Mouse (Mus musculus): ENCODE data around the gene Tmem263.

Tmem263 gene

DNA sequence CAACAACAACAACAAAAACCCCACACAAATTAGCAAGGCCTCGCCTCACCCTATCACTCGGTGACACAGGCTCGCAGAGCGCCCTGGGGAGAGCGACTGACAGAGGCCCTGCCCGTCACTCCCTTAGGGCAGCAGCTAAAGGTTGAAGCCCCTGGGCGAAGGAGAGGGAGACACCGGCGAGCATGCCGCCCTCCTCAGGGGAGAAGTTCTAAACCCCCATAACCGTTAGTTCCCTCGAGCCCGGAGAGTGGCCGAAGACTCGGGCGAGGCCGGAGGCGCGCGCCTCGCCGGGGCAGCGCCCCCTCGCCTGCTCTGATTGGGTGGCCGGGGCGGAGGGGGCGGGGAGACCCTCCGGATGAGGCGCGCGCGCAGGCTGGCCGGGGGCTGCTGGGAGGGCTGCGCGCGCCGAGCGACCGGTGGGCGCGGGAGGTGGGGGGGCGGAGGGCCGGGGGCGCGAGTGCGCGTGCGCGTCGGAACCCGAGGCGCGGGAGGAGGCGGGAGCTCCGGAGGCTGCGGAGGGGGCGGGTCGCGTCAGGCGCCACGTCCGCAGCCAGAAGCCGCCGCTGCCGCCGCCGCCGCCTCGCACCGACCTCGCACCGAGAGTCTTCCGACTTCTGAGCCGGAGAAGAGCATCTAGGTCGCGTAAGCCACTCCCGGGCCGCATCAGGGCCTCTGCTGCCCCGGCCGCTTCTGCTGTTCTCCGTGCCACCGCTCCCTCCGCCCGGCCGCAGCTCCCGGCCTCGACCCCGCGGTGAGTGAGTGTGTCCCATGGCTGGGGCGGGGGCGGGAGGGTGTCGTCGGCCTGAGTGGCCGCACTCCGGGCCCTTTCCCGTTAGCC, at the start of gene Tmem263, which contains the start of gene Fhl4:
TSS of gene Tmem263 (plus strand) at position 381 of the 838 bp plus-strand sequence.
TSS of gene Fhl4 (minus strand) at position 249 of the 838 bp plus-strand sequence.
- in situ Hi-C loops (cut with MboI; ENCODE audit: low pct_unique_long_range_greater_than_20kb in 1 of 2, low sequenced_read_pairs in 2 of 2, unreplicated experiment in 1 of 2), result no loop called here

DNA sequence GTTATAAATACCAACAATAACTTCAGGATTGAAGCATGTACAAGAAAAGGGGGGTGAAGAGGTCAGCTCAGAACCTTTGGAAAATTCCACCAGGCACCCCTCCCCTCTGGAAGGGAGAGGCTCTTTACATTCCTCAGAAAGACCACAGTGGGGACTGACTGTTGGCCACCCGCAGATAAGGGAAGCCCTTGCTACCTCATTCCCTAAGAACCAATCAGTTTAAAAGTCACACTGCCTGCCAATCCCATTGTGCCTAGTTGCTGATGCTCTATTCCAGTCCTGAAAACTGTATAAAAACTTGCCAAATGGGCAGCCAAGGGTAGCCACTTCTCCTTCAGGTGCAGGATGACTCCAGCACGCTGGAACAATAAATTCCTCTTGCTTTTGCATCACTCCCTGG, 47.6 kb upstream of the Tmem263 start:
- in situ Hi-C loops (cut with MboI; ENCODE audit: low pct_unique_long_range_greater_than_20kb in 1 of 2, low sequenced_read_pairs in 2 of 2, unreplicated experiment in 1 of 2), result no loop called here

DNA sequence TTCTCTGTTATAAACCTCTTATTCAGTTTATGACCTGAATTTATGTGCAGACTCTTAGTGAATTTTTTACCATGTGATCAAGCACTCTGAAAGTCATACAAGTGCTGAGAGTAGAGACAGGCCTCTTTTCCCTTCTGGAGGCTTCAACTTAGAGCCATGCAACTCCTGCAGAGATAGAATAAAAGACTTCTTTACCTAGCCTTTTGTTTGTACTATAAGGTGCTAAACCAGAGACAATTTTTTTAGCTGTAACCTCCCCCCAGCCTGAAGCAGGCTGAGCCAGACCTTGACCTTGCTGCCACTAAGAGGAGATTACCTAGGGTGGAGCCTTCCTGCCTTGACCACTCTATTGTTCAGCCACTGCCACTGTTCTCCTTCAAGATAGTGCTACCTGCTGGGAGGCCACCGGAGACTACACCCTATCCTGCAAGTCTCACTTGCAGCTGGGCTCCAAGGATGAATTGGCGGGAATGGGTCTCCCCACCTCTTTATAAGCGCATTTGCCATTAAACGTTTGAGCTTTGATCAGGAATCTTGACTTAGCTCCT, 30.7 kb upstream of the Tmem263 start:
- in situ Hi-C loops (cut with MboI; ENCODE audit: low pct_unique_long_range_greater_than_20kb in 1 of 2, low sequenced_read_pairs in 2 of 2, unreplicated experiment in 1 of 2), result no loop called here

DNA sequence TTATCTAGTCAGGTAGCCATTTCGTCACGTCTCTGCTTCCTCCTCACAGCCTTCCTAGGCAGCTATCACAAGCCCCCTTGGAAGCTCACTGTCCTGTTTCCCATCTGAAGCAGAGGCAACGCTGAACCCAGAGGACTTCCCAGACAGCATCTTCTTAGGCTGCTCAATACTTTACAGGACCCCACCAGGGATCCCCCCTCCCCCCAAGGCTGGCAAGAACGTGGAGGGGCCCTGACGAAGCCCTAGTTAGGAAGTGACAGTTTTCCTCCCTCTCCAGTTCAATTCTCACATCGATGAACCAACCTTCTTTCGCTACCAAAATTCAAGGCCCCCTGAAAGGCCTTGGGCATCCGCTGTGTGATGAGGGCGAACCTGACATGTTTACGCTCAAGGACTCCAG, 586 bp upstream of the Tmem263 start:
- in situ Hi-C loops (cut with MboI; ENCODE audit: low pct_unique_long_range_greater_than_20kb in 1 of 2, low sequenced_read_pairs in 2 of 2, unreplicated experiment in 1 of 2), result no loop called here

DNA sequence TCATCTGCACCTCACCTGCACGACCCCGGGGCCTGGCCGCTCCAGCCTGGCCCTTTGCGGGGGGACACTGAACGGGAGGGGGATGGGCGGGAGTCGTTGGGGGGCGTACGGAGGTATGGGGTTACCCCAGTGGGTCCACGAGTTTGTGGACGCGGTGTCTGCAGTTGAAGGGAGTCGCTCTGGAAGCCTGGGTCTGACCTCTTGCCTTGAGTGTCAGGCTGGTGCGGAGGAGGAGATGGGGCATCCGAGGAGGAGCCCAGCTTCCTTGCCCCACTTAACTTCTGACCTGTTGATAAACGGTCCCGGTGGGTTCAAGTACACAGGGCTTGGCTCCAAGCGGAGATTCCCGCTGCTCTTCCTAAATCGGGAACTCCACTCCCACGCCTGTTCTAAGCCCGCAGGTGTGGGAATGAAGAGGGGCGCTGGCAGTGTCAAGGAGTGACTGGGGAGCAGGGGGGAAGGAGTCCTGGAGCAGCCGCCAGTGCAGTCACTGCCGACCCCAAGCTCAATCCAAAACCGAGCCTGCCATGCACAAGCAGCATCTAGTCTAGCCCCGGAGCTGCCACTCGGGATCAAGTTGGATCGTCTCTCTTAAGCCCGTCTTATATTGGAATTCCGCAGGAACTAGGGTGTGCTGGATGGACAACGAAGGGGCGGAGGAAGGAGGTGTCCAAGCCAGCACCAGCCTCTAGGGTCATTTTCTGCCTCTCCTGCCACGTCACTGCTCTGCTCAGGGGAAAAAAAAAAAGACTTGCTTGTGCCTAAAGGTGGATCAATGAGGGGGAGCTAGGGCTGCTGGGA, 858 bp downstream of the Tmem263 start:
- in situ Hi-C loops (cut with MboI; ENCODE audit: low pct_unique_long_range_greater_than_20kb in 1 of 2, low sequenced_read_pairs in 2 of 2, unreplicated experiment in 1 of 2), result no loop called here

DNA sequence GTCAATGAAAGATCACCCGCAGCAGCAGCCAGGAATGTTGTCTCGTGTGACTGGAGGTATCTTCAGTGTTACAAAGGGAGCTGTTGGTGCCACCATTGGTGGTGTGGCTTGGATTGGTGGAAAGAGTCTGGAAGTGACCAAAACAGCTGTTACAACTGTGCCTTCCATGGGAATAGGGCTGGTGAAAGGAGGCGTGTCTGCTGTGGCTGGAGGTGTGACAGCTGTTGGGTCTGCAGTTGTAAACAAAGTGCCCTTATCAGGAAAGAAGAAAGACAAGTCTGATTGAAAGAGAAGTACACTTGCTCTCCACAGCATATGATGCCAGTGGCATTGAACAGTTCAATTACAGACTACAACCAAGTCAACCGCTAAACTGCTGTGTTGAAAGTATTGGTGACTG, 12.0 kb downstream of the Tmem263 start:
- in situ Hi-C loops (cut with MboI; ENCODE audit: low pct_unique_long_range_greater_than_20kb in 1 of 2, low sequenced_read_pairs in 2 of 2, unreplicated experiment in 1 of 2), result no loop called here

DNA sequence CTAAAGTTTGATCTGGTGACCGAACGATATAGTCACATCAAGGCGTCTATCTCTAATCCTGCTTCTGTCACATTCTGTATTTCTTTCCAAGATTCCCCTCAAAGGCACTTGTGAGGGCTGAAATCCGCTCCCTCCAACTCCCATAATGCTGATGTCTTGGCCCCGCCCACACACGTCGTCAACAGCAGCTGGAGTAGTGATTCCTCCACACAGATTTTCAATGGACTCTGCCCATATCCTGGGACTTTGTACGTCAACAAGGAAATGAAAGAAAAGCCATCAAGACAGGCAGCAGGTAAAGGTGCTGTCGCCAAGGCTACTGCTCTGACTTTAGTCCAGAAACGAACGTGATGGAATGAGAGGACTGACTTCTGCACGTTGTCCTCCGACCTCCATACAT, 22.8 kb downstream of the Tmem263 start:
- in situ Hi-C loops (cut with MboI; ENCODE audit: low pct_unique_long_range_greater_than_20kb in 1 of 2, low sequenced_read_pairs in 2 of 2, unreplicated experiment in 1 of 2), result no loop called here

DNA sequence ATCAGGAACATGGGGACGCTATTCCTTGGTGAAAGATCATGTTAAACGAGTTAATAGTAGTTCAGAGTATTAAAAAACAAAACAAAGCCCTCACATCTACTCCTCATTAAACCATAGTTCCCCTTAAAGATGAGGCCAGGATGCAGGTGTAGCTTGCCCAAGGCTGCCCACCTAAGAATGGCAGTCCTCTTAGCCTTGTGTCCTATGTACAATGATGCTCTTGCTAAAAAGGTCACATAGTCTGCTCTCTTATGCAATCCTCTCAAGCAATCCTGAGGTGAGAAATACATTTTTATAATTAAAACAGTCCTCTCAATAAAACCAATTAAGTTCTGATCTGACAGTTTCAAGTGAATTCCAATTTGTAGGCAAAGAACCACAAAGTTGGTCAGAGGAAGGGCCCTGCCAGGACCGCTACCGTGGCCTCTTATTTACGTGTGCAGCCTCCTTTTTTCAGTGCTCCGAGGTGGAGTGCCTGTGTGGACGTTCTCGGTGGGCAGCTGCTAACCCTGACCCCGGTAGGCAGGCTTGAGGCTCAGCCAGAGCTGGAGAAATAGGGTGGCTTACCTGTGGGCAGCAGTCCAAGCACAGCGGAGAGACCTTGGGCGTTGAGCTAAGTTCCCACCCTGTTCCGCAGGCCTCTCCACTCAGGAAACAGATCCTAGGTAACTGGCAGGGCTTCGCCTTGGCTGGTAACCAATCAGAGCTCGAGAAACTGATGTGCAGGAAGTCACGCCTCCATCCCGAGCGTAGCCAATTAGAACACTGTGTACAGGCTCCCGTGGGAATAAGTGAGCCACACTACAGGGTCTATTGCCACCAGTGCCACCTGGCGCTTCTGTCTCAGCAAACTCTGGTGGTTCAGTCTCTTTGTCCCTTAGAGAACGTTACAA, 25.2 kb downstream of the Tmem263 start, which contains the start of gene Mterf2:
TSS of gene Mterf2 (minus strand) at position 633 of the 893 bp plus-strand sequence.
- in situ Hi-C loops (cut with MboI; ENCODE audit: low pct_unique_long_range_greater_than_20kb in 1 of 2, low sequenced_read_pairs in 2 of 2, unreplicated experiment in 1 of 2), result no loop called here

DNA sequence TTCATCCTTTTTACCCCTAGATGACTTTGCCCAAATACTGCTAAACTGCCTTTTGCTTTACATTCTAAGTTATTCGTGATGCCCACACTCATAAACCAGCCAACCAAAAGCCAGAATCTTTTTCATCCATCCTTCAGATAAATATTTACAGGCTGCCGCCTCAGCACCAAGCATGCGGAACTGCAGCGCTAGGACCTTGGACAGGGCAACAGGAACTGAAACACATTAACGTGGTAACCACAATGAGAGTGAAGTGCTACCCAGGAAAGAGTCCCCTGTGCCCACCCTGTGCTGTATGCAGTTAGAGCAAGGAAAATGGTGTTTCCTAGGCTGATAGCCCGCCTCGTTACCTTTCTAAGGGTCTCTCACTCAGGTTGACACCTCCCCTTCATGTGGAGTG, 26.0 kb downstream of the Tmem263 start:
- in situ Hi-C loops (cut with MboI; ENCODE audit: low pct_unique_long_range_greater_than_20kb in 1 of 2, low sequenced_read_pairs in 2 of 2, unreplicated experiment in 1 of 2), result no loop called here

DNA sequence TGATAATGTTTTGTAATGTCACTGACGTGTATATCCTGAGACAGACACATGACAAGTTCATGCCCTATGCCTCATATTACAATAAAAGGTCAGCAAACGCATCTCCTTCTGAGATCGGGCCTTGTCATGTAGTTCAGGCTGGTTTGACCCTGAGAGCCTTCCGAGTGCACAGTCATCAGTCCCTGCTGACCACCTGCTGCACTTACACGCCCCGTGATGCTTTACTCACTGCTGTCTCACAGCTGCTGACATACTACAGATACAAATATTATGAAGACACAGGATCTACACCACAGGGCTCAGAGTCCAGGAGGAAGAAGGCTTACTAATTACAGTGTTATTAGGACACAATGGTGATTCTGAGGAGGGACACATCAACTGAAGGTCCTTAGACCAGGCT, 34.1 kb downstream of the Tmem263 start:
- in situ Hi-C loops (cut with MboI; ENCODE audit: low pct_unique_long_range_greater_than_20kb in 1 of 2, low sequenced_read_pairs in 2 of 2, unreplicated experiment in 1 of 2), result no loop called here

DNA sequence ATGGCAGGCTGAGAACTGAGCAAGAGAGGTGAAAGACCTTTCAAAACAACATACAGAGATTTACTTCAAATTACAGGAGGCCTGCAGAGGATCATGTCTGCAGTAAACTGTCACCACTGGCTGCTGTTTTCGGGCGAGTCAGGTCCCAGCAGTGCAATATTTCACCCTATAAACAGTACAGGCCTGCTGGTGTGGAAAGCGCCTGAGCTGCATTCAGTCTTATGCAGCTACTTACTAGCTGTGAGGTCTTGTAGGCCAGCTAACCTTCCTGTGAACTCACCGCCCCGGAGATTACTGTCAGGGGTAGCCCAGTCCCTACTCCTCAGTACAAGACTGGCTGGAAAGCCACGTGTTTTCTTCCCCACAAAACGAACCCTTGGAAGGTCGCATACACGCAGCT, 39.0 kb downstream of the Tmem263 start:
- in situ Hi-C loops (cut with MboI; ENCODE audit: low pct_unique_long_range_greater_than_20kb in 1 of 2, low sequenced_read_pairs in 2 of 2, unreplicated experiment in 1 of 2), result no loop called here

DNA sequence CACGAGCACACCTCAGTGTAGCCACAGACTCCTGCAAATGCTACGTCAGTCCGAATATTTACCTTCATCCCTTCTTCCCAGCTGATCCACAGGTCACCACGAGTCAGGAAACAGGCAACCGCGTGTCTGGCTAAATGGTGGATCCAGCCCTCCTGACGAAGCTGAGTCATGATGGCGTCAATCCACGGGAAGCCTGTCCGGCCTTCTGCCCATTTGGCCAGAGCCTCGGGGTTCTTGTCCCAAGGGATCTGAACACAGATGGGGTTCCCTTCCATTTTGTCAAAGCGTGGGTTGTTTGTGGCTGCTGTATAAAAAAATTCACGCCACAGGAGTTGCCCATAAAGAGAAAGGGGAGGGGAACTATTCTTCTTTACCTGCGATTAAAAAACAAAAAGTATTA, 43.9 kb downstream of the Tmem263 start:
- in situ Hi-C loops (cut with MboI; ENCODE audit: low pct_unique_long_range_greater_than_20kb in 1 of 2, low sequenced_read_pairs in 2 of 2, unreplicated experiment in 1 of 2), result no loop called here

DNA sequence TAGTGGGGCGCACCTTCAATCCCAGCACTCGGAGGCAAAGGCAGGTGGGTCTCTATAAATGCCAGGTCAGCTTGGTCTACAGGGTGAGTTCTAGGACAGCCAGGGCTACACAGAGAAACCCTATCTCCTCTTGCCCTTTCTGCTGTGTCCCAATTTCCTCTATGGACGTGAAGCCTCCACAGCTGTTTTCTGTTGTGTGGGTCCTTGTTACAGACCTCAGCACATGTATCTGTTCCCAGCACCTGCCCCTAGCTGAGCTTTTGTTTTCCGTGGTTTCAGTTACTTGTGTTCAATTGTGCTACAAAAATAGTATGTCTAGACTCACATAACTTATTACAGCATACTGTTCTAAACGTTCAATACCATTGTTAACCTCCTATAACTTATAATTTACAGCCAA, 46.8 kb downstream of the Tmem263 start:
- in situ Hi-C loops (cut with MboI; ENCODE audit: low pct_unique_long_range_greater_than_20kb in 1 of 2, low sequenced_read_pairs in 2 of 2, unreplicated experiment in 1 of 2), result no loop called here

DNA sequence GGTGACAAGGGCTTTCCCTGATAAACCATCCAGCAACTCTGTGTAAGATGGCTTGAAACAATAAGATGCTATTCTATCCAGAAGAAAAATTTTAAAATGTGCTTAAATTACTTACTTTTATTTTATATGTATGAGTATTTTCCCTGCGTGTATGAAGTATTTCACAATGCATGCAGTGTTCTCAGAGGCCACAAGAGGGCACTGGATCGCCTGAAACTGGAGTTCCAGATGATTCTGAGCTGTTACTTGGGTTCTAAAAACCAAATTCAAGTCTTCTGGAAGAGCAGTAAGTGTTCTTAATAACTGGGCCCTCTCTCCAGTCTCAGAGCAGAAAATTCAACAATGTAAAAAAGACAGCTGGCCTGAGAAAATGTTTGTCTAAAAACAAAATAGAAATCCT, 51.8 kb downstream of the Tmem263 start:
- in situ Hi-C loops (cut with MboI; ENCODE audit: low pct_unique_long_range_greater_than_20kb in 1 of 2, low sequenced_read_pairs in 2 of 2, unreplicated experiment in 1 of 2), result no loop called here

DNA sequence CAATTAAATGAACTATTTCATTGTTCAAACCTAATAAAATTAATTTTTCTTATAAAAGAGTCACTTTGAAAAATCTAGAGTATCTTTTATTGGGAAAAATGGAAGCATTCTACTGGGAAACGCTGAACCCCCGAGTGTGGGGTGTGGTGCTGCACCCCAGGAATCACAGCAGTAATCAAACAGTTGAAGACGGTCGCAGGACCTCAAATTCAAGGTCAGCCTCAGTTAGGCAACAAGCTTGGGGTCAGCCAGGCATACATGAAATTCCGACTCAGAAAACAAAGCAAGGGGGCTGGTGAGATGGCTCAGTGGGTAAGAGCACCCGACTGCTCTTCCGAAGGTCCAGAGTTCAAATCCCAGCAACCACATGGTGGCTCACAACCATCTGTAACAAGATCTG, 55.0 kb downstream of the Tmem263 start:
- in situ Hi-C loops (cut with MboI; ENCODE audit: low pct_unique_long_range_greater_than_20kb in 1 of 2, low sequenced_read_pairs in 2 of 2, unreplicated experiment in 1 of 2), result no loop called here

DNA sequence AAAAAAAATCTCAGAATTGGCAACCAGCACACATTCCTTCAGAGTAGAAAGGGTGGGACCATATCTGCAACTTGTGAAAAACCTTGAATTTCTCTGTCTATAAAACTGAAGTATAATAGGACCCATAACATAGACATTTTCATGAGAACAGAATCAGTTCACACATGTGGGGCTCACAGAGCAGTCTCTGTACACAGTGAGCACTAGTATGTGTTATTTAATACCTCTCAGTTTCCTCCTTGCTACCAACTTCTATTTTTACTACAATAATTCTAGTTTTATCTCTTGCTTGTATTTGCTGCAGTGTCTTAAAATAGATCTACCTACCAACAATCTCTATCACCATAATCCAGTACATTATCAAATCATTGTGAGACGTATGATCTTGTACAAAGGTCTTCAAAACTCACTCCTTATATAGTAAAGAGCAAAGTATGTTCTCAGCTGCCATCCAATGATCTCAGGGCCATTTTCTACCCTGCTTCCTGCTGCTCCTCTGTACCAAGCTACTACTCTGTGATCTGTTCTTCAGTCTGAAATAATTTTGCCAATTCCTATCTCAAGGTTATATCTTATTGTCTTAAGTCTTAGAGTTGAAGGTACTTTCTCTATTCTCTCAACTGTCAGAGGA, 57.7 kb downstream of the Tmem263 start:
- in situ Hi-C loops (cut with MboI; ENCODE audit: low pct_unique_long_range_greater_than_20kb in 1 of 2, low sequenced_read_pairs in 2 of 2, unreplicated experiment in 1 of 2), result no loop called here

DNA sequence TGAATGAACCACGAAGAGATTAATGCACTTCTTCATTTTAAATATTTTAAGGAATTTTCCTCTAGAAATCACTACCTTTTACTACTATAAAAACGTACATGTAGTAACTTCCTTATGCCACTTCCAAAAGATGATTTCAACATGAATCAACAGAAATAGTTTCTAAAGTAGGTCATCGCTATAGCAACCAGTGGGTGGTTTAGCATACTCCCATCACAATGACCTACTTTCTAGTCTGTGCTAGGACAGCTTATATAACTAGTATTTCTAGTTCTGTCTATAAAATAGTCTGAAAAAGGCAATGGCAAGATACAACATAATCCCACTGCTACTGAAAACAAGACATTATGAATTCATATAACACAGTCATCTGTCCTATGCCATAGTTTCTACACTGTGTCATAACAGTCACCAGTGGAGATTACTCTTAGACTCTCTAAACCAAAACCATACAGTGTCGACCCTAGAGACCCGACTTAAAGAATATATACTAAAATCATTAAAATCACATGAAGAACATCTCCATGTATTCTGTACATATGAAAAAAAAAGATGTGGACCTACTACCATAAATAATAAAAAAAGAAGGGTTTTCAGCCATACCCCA, 59.4 kb downstream of the Tmem263 start:
- in situ Hi-C loops (cut with MboI; ENCODE audit: low pct_unique_long_range_greater_than_20kb in 1 of 2, low sequenced_read_pairs in 2 of 2, unreplicated experiment in 1 of 2), result no loop called here

DNA sequence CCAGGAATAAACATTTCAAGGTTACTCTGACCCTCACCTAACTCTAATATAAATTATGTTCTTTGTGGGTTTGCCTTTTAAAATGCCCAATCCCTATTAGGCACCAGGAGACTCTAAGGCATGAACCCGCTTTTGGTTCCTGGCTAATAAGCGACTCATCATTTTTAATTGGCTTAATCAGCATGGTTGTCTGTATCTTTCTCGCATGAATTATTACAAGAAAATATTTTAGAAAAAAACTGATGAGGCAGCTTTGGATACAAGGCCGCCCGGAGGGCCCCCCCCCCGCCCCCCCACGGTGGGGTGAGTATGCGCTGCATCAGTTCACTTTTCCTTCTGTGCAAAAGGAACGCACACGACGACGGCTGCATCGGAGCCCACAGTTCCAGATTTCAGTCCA, 62.4 kb downstream of the Tmem263 start:
- in situ Hi-C loops (cut with MboI; ENCODE audit: low pct_unique_long_range_greater_than_20kb in 1 of 2, low sequenced_read_pairs in 2 of 2, unreplicated experiment in 1 of 2), result no loop called here

Data from mouse embryonic stem cell (cell line).